Mouse (Mus musculus) layer of hippocampus, postnatal 10 days (tissue): Measurements from ENCODE around the gene Edrf1. TPM values are rescaled to one million over a fixed set of nuclear protein-coding genes. Genes with fewer than 3 reads are reported as not detected.
"Not testable (repeated sequence)": the region's sequence is repeated elsewhere in the genome, so short reads cannot be mapped to it uniquely, and the experiment has no call there.

ENCODE experiments used
- DNase-seq, 2 experiments: peaks; one replicate each; pipeline ENCODE4 v3.0.0; 2021; ENCODE audit warnings: low spot score in 2 of 2
- total RNA-seq, 2 experiments: library from RNA; stranded (reverse); gene quantifications; 2 replicates each; pipeline ENCODE4 v1.2.3; 2021

Edrf1 gene
- total RNA-seq, 2 experiments from 2014 or later = 29.9 to 35.9 TPM

- peak; percentile 22 to 34 for DNase-seq
These were observed 1.5 kb downstream of the Edrf1 start for GRCm38 (mm10) chr7:133638821-133639220.

GRCm38 (mm10) chr7:133645716-133646115, 8.4 kb downstream of the Edrf1 start:
- DNase-seq = no peak

DNA sequence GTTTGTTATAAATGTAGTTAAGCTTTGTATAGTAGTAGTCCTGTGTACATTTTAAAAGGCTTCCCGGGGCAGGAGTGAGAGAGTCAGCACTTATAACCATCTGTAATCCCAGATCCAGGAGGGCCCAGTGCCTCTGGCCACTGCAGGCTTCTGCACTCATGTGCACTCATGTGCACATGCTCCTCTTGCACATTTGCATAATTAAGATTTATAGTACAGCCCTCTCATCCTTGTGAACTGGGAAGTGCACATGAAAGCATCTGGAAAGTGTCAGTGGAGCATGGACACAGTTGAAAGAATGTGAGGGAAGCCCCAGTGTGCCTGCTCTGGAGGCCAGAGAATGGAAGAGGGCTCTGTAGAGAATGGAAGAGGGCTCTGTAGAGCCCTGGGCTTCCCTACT, 25.1 kb downstream of the Edrf1 start:
- no peak for DNase-seq

DNA sequence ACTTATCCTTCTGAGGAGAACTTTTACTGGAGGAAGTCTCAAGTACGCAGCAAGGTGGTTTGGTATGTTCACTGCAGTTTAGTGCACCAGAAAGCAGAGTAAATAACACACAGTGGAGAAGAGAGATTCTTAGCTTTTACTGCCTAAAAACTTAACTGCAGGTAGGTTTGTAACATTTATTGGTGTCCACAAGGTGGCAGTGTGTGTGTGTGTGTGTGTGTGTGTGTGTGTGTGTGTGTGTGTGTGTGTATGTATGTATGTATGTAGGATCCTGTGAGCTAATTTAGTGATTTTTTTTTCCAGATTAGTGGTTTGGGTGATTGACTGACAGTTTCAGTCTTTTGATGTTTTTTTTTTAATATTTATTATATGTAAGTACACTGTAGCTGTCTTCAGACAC, 31.7 kb downstream of the Edrf1 start:
- no peak for DNase-seq

GRCm38 (mm10) chr7:133669946-133670345, 32.6 kb downstream of the Edrf1 start:
- DNase-seq = no peak

DNA sequence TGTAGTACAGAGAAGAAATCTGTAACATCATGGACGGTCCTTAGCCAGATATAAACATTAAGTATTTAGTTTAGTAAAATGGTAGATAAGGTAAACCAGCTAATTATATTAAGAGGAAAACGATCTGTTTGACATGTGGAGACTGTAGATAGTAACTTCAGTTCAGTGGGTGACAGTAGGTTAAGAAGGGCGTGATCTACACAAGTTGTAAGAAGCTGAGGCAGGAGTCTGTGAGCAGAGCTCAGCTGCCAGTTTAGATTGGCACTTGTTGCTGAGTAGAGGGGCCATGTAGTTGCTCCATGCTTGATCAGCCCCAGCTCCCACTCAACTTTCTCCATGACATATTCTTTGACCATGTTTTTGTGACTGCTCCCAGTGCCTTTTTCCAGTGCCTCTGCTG, 33.5 kb downstream of the Edrf1 start:
- no peak for DNase-seq

DNA sequence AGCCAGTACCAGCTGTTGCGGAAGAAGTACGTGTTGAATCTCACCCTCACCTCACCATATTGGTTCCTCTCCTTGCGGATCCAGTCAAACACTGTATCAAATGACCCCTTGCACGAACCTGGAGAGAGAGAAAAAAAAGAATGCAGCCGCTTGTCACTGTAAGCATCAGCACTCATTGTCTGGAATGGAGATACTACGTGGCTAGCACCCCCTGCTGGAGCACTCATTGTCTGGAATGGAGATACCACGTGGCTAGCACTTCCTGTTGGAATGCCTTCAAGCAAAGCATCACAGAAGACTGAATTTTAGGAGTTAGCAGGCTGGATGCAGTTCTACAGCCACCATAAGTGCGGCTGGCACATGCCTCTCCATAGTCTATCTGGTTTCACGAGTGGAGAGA, 38.7 kb downstream of the Edrf1 start:
- no peak for DNase-seq

DNA sequence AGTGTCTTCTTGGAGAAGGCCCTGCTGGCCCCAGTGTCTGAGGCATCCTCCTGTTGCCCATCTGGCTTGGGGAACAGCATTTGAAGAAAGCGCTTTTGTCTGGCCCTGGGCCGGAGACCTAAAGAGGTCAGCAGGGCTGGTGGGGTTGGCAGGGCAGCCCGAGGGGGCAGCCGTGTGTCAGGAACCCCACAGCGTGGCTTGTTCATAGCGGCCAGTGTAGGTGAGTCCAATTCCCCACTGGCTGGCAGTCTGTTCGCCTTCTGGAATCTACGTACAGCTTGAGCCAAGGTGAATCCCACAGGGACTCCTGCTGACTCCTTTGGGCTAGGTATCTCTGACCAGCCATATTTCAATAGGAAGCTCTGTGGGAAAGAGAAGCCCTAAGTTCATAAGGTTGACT, 41.4 kb downstream of the Edrf1 start:
- DNase-seq = no peak

DNA sequence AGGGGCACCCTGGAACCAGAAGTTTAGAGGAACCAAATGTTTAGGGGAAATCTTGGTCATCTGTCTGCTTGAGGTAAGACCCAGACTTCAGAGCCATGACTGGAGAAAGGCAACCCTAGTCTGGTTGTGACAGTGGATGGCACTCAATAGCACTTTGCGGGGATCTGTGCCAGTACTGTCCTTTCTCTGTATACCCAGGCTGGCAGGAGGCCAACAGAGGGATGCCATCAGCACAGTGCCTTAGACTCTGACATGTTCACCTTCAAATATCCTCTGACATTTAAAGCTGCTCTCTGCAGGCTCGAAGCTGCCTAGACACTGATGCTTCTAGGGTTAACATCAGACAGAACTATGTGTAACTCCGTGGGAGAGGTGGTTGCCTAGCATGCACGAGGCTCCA, 42.1 kb downstream of the Edrf1 start:
- no peak for DNase-seq

DNA sequence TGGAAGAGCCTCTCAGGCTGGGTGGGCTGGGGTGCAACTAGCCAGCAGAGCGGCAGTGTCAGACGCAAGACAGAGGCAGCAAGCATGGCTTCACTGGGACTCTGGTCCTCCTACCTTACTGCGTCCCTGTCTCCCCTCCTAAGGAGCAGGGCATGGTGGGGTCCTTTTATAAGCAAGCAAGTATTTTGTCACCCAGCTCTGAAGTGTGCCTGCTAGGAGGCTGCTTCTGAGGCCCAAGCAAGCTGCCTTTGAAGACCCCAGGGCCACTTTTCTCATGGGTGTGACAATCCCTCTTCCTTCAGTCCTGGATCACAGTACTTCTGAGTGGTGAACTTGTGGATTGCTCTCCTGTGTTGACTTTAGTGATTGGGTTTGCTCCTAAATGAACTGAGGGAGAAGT, 42.6 kb downstream of the Edrf1 start, which contains the start of gene Mmp21:
TSS of gene Mmp21 (minus strand) at position 101 of the 400 bp plus-strand sequence.
- DNase-seq = no peak

- no peak for DNase-seq
These were observed 46.3 kb downstream of the Edrf1 start for GRCm38 (mm10) chr7:133683626-133684025.

- no peak for DNase-seq
These were observed 46.8 kb downstream of the Edrf1 start for GRCm38 (mm10) chr7:133684110-133684509.

GRCm38 (mm10) chr7:133684701-133685100, 47.4 kb downstream of the Edrf1 start:
- DNase-seq = no peak

DNA sequence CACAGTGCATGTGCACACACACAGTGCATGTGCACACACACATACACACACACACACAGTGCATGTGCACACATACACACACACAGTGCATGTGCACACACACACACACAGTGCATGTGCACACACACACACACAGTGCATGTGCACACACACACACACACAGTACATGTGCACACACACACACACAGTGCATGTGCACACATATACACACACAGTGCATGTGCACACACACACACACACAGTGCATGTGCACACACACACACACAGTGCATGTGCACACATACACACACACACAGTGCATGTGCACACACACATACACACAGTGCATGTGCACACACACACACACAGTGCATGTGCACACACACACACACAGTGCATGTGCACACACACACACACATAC, 48.3 kb downstream of the Edrf1 start:
- not testable (repeated sequence) for DNase-seq

DNA sequence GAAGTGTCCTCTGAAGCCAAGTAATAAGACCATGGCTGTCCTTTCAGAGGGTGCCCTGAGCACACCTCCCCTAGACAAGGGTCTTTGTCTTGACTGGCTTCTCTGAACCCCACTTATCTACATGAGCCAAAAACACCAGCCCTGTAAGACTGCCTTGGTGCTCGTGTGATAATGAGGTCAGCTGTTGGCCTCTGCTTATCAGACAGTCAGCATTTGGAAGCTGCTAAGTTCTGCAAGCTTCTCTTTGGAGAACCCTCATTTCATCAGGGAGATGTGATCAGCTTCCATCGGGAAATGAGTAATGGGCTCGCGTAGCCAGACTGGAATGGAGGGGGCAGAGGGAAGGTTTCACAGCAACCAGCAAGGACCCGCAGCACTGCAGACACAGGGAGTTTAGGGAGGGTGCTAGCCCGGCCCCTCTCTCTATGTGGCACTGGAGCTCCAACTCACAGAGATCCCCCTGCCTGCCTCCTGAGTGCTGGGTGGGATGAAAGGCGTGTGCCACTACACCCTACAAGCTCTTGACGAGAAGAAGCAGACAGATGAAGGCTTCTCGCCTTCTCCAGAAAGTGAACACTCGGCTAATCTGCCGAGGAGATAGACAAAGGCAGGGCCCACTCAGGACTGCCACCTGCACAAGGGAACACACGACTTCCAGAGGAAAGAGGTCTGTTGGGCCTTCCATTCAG, 60.8 kb downstream of the Edrf1 start:
- DNase-seq = no peak

DNA sequence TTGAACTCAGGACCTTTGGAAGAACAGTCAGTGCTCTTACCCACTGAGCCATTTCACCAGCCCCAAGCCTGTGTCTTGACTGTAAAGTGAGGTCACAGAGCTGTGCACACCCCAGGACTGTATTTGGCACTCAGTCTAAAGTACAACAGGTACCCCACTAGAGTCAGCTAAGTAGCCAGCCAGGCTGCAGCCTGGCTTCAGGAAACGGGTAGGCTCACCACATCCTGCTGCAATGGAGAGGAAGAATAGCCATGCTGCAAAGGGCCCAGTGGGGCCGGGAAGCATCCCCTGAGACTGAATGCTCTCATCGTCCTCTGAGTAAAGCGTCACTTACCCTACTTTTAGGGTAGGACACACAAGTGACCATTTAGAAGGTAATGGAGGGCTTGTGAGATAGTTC, 62.5 kb downstream of the Edrf1 start:
- DNase-seq = no peak

- no peak for DNase-seq
These were observed 64.0 kb downstream of the Edrf1 start for GRCm38 (mm10) chr7:133701366-133701765.

DNA sequence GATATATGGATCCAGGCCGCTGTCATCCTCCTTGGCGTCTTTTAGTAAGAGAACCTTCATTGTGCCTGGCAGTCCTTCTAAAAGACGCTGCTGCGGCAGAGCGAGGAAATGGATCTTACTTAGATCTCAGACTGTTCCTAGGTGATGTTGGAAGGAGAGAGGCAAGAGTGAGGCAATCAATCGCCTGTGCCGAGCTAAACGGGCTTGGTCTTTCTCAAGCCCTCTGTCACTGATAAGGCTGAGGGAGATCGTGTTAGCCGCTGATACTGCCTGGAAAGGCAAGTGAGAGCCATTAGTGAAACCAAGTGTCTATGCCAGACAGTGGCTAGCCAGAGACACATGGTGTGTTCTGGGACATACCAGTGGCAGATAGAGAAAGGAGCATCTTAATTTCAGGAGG, 65.0 kb downstream of the Edrf1 start:
- no peak for DNase-seq

- DNase-seq = no peak
These were observed 66.6 kb downstream of the Edrf1 start for GRCm38 (mm10) chr7:133703906-133704305.

DNA sequence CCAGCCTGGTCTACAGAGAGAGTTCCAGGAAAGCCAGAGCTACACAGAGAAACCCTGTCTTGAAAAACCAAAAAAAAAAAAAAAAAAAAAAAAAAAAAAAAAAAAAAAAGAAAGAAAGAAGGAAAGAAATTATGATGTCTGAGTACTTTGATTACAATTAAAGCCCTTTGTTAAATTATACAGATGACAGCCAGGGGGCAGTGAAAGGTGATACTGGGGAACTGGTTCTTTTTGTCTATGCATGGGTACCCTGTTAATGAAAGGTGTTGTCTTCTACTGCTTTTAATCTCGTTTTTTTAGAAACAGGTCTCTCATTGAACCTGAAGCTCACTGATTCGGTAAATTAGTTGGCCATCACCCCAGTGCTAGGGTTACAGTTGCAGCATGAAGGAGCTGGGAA, 70.0 kb downstream of the Edrf1 start:
- no peak for DNase-seq

DNA sequence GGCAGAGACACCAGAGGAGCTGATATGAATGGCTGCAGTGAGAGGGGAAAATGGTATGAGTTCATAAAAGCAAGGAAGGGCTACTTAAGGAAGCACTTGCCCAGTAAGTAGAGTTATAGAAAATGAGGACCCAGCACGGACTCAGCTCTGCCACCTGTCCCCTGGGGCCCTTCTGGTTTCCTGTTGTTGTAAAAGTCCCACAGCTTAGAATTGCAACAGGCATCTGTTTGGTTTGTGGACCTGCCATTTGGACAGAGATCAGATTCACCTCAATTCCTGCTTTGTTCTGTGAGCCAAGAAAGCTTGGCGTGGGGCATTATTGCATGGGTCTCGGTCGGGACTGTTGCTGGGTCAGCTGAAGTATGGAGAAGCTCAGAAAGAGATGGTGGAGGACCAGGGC, 78.0 kb downstream of the Edrf1 start:
- no peak for DNase-seq

DNA sequence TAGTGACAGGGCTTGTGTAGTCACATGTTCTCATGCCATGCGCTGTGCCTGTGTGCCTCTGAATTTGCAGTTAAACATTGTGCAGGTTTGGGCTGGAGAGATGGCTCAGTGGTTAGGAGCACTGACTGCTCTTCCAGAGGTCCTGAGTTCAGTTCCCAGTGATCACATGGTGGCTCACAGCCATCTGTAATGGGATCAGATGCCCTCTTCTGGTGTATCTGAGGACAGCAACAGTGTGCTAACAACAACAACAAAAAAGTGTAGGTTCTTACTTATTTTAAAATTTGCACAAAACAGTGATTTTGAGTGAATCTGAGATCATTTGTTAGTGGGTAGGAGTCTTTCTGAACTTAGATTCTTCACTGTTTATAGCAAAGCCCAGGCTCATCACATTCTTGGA, 81.2 kb downstream of the Edrf1 start:
- no peak for DNase-seq

GRCm38 (mm10) chr7:133720616-133721015, 83.3 kb downstream of the Edrf1 start:
- DNase-seq = no peak
